Mouse (Mus musculus): ENCODE results near the gene Muc13. TPM values are rescaled to one million over a fixed set of nuclear protein-coding genes. Genes with fewer than 3 reads are reported as not detected.
A peak's percentile ranks its signal among the peaks of the same experiment; 100 is the strongest.

Gene Muc13
- total and polyA plus RNA-seq, 3 experiments = 0.21 to 6.4 (median 2.9) TPM

GRCm38 (mm10) chr16:33775733-33776335 lies 18.0 kb upstream of the Muc13 start:
- H3K9me3 ChIP-seq (replicated peaks) = no peaks in the 10 kb centered on the region
- DNase-seq (ENCODE audit: low spot score) (no peak), ATAC-seq (ENCODE audit: extremely low read depth, insufficient number of reproducible peaks, low FRiP score, poor library complexity, severe bottlenecking) (no peak)
- H3K4me1 ChIP-seq (ENCODE audit: insufficient read depth, low read depth, low read length) = peaks cover 77% of the 10 kb centered on the region
- TF ChIP-seq GATA2 (IDR thresholded peaks at IDR 0.05; ENCODE audit: borderline replicate concordance, low read depth, low read length) (no peak), CTCF (IDR thresholded peaks at IDR 0.05; ENCODE audit: low read depth, low read length) (no peak), POLR2AphosphoS5 (IDR thresholded peaks at IDR 0.05; ENCODE audit: insufficient replicate concordance, low read depth, low read length) (no peak), GATA1 (IDR thresholded peaks at IDR 0.05; ENCODE audit: borderline replicate concordance, low read length) (no peak), TAL1 (conservative IDR thresholded peaks at IDR 0.05; ENCODE audit: low read depth, low read length) (no peak)
- H3K27me3 ChIP-seq (ENCODE audit: insufficient read depth, low read length) = no peaks in the 10 kb centered on the region
- peaks cover 20% of the 10 kb centered on the region for H3K36me3 ChIP-seq (replicated peaks)
- no peak overlapping the region for H3K4me3 ChIP-seq (ENCODE audit: low read depth, low read length)

GRCm38 (mm10) chr16:33776766-33777529 lies 16.9 kb upstream of the Muc13 start:
- H3K9me3 ChIP-seq (replicated peaks) = no peaks in the 10 kb centered on the region
- H3K4me1 ChIP-seq (ENCODE audit: insufficient read depth, low read depth, low read length) = peaks cover 80% of the 10 kb centered on the region
- peaks cover 28% of the 10 kb centered on the region for H3K36me3 ChIP-seq (replicated peaks)
- no peak for DNase-seq (ENCODE audit: low spot score)
- H3K27me3 ChIP-seq (ENCODE audit: insufficient read depth, low read length) = no peaks in the 10 kb centered on the region
- ATAC-seq (ENCODE audit: extremely low read depth, insufficient number of reproducible peaks, low FRiP score, poor library complexity, severe bottlenecking) = no peak
- no peak overlapping the region for H3K4me3 ChIP-seq (ENCODE audit: low read depth, low read length)
- TF ChIP-seq POLR2AphosphoS5 (IDR thresholded peaks at IDR 0.05; ENCODE audit: insufficient replicate concordance, low read depth, low read length) (no peak), TAL1 (conservative IDR thresholded peaks at IDR 0.05; ENCODE audit: low read depth, low read length) (no peak), GATA2 (IDR thresholded peaks at IDR 0.05; ENCODE audit: borderline replicate concordance, low read depth, low read length) (no peak), GATA1 (IDR thresholded peaks at IDR 0.05; ENCODE audit: borderline replicate concordance, low read length) (no peak), CTCF (IDR thresholded peaks at IDR 0.05; ENCODE audit: low read depth, low read length) (no peak)

- DNase-seq (ENCODE audit: low spot score) (no peak), ATAC-seq (ENCODE audit: extremely low read depth, insufficient number of reproducible peaks, low FRiP score, poor library complexity, severe bottlenecking) (no peak)
- Histone ChIP-seq H3K4me3 (ENCODE audit: low read depth, low read length) (no peak overlapping the region), H3K9me3 (replicated peaks) (no peaks in the 10 kb centered on the region), H3K27me3 (ENCODE audit: insufficient read depth, low read length) (no peaks in the 10 kb centered on the region), H3K4me1 (ENCODE audit: insufficient read depth, low read depth, low read length) (peaks cover 86% of the 10 kb centered on the region), H3K36me3 (replicated peaks) (peaks cover 27% of the 10 kb centered on the region)
- TF ChIP-seq TAL1 (conservative IDR thresholded peaks at IDR 0.05; ENCODE audit: low read depth, low read length) (no peak), POLR2AphosphoS5 (IDR thresholded peaks at IDR 0.05; ENCODE audit: insufficient replicate concordance, low read depth, low read length) (no peak), GATA2 (IDR thresholded peaks at IDR 0.05; ENCODE audit: borderline replicate concordance, low read depth, low read length) (no peak), GATA1 (IDR thresholded peaks at IDR 0.05; ENCODE audit: borderline replicate concordance, low read length) (no peak), CTCF (IDR thresholded peaks at IDR 0.05; ENCODE audit: low read depth, low read length) (no peak)
Observed at GRCm38 (mm10) chr16:33777607-33778006, 16.2 kb upstream of the Muc13 start.

- peak; percentile 48 for DNase-seq (ENCODE audit: low spot score)
- Histone ChIP-seq H3K36me3 (replicated peaks) (peaks cover 29% of the 10 kb centered on the region), H3K9me3 (replicated peaks) (no peaks in the 10 kb centered on the region), H3K4me3 (ENCODE audit: low read depth, low read length) (peak overlapping the region; percentile 27; the same call in 1 of the 2 replicates), H3K4me1 (ENCODE audit: insufficient read depth, low read depth, low read length) (peaks cover 86% of the 10 kb centered on the region), H3K27me3 (ENCODE audit: insufficient read depth, low read length) (no peaks in the 10 kb centered on the region)
- ATAC-seq (ENCODE audit: extremely low read depth, insufficient number of reproducible peaks, low FRiP score, poor library complexity, severe bottlenecking) = peak; percentile 55
- TF ChIP-seq TAL1 (conservative IDR thresholded peaks at IDR 0.05; ENCODE audit: low read depth, low read length) = no peak
Observed at GRCm38 (mm10) chr16:33781789-33782728, 11.8 kb upstream of the Muc13 start.

DNA sequence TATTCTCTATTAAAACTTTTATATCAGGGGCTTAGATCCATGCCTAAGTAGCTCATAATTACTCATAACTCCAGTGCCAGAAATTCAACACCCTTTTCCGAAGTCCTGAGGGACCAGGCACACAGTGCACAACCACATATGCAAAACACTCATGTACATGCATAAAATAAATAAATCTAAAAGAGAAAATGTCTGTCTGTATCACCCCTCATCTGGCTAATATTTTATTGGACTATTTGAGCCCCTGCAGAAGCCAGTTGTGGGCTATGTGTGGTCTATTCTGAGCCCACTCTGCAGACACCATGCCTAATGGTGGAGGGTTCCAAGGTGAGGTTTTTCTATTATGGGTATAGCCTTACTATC lies 11.1 kb upstream of the Muc13 start:
- ATAC-seq (ENCODE audit: extremely low read depth, insufficient number of reproducible peaks, low FRiP score, poor library complexity, severe bottlenecking) = no peak

GRCm38 (mm10) chr16:33784547-33784946 lies 9.3 kb upstream of the Muc13 start:
- Histone ChIP-seq H3K27me3 (ENCODE audit: insufficient read depth, low read length) (no peaks in the 10 kb centered on the region), H3K4me3 (ENCODE audit: low read depth, low read length) (no peak overlapping the region), H3K4me1 (ENCODE audit: insufficient read depth, low read depth, low read length) (peaks cover 72% of the 10 kb centered on the region), H3K9me3 (replicated peaks) (no peaks in the 10 kb centered on the region; the same call in 1 of the 2 replicates), H3K36me3 (replicated peaks) (peaks cover 19% of the 10 kb centered on the region)
- TF ChIP-seq POLR2AphosphoS5 (IDR thresholded peaks at IDR 0.05; ENCODE audit: insufficient replicate concordance, low read depth, low read length) = no peak
- TF ChIP-seq GATA1 (IDR thresholded peaks at IDR 0.05; ENCODE audit: borderline replicate concordance, low read length) = no peak
- TF ChIP-seq TAL1 (conservative IDR thresholded peaks at IDR 0.05; ENCODE audit: low read depth, low read length) = no peak
- TF ChIP-seq GATA2 (IDR thresholded peaks at IDR 0.05; ENCODE audit: borderline replicate concordance, low read depth, low read length) = no peak
- TF ChIP-seq CTCF (IDR thresholded peaks at IDR 0.05; ENCODE audit: low read depth, low read length) = no peak
- ATAC-seq (ENCODE audit: extremely low read depth, insufficient number of reproducible peaks, low FRiP score, poor library complexity, severe bottlenecking) (no peak), DNase-seq (ENCODE audit: low spot score) (no peak)

More for the DNA sequence above, 11.1 kb upstream of the Muc13 start:
- no peak for DNase-seq (ENCODE audit: low spot score)
- Histone ChIP-seq H3K27me3 (ENCODE audit: insufficient read depth, low read length) (no peaks in the 10 kb centered on the region), H3K36me3 (replicated peaks) (peaks cover 26% of the 10 kb centered on the region), H3K4me3 (ENCODE audit: low read depth, low read length) (no peak overlapping the region), H3K4me1 (ENCODE audit: insufficient read depth, low read depth, low read length) (peaks cover 85% of the 10 kb centered on the region), H3K9me3 (replicated peaks) (no peaks in the 10 kb centered on the region)
- TF ChIP-seq GATA2 (IDR thresholded peaks at IDR 0.05; ENCODE audit: borderline replicate concordance, low read depth, low read length) (no peak), CTCF (IDR thresholded peaks at IDR 0.05; ENCODE audit: low read depth, low read length) (no peak), POLR2AphosphoS5 (IDR thresholded peaks at IDR 0.05; ENCODE audit: insufficient replicate concordance, low read depth, low read length) (no peak), GATA1 (IDR thresholded peaks at IDR 0.05; ENCODE audit: borderline replicate concordance, low read length) (no peak), TAL1 (conservative IDR thresholded peaks at IDR 0.05; ENCODE audit: low read depth, low read length) (no peak)
